Mouse (Mus musculus) monocyte, adult 5-6 weeks (primary cell): ENCODE results near the gene Tmem59l. TPM values are rescaled to one million over a fixed set of nuclear protein-coding genes. Genes with fewer than 3 reads are reported as not detected.

ENCODE experiments used
- ATAC-seq: fragments of 153-309, 156-312 bp; replicated peaks from 2 replicates; pipeline ENCODE4 v1.8.0; 2017; ENCODE audit warnings: mild to moderate bottlenecking; ENCODE audit not compliant: low TSS enrichment, insufficient number of reproducible peaks, severe bottlenecking, poor library complexity, low FRiP score
- total RNA-seq: library from RNA; stranded (forward); fragments of 200-1000, 200-491, 200-594 nt; gene quantifications from 3 replicates; pipeline ENCODE4 v1.2.3, GENCODE M21; 2017

Tmem59l gene
- total RNA-seq, 1 experiment from 2014 or later, result not detected

DNA sequence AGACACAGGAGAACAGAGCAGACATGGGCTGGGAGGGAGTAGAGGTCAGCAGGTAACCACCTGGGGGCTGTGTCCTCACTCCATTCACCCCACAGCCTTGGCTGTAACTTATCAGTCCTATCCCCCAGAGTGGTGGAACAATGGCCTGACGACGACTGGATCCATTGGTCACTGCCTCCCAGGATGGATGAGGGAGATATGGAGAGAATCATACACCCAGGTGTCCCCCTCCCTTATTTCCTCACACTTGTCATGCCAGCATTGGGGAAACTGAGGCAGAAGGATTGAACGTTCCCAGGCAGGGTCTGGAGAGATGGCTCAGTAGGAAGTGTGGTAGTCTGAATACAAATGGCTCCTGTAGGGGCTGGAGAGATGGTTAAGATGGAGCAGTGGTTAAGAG lies 45.6 kb downstream of the Tmem59l start:
- no peak for ATAC-seq

DNA sequence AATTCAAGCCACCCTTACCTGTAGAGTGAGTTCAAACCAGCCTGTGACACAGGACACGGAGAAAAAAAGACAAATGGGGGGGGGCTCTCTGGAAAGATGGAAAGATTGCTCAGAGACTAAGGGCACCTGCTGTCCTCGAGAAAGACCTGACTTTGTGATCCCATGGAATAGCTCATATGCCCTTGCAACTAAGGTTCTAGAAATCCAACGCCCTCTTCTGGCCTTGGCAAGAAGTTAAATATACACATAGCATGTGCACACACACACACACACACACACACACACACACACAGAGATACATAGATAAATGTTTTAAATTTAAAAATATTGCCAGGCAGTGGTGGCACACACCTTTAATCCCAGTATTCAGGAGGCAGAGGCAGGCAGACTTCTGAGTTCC lies 46.9 kb downstream of the Tmem59l start:
- ATAC-seq, result no peak

DNA sequence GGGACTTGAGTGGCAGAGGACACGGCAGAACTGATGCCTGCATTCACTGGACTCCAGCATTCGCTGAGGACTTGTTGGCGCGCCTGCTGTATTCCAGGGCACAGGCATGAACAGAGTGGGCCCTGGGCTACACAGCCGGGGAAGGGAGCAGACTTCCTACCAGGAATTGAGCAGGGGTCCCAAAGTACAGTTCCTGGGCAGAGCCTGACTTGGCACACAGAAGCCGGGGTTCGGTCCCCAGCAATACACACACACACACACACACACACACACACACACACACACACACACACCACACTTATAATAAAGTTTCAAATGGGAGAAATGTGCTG lies 47.3 kb downstream of the Tmem59l start:
- no peak; the same call in 1 of the 2 replicates for ATAC-seq

- peak; percentile 88 for ATAC-seq
Observed at GRCm38 (mm10) chr8:70439055-70439847, 47.9 kb downstream of the Tmem59l start, which contains the start of gene Crtc1. TSS of gene Crtc1 (minus strand) at chr8:70439579.

GRCm38 (mm10) chr8:70438423-70438822 lies 48.7 kb downstream of the Tmem59l start:
- ATAC-seq, result no peak

GRCm38 (mm10) chr8:70435156-70435555 lies 52.0 kb downstream of the Tmem59l start:
- ATAC-seq, result no peak

Other genes starting within 250 kb of the Tmem59l start
- 2.0 to 3.7 TPM (median 3.4 TPM) in 3 replicates for gene Homer3, start 204.5 kb downstream of the Tmem59l start, total RNA-seq
- 74.6 to 94.0 TPM (median 75.3 TPM) in 3 replicates for gene Ddx49, start 184.9 kb downstream of the Tmem59l start, total RNA-seq
- gene Cope, start 184.8 kb downstream of the Tmem59l start, total RNA-seq, result 79.7 to 131 TPM (median 108 TPM) in 3 replicates
- gene Cers1, start 171.6 kb downstream of the Tmem59l start, total RNA-seq, result not detected in 3 replicates
- not detected in 3 replicates for gene Gdf1, start 157.5 kb downstream of the Tmem59l start, total RNA-seq
- 21.5 to 44.5 TPM (median 27.6 TPM) in 3 replicates for gene Upf1, start 134.1 kb downstream of the Tmem59l start, total RNA-seq
- 0.11 to 4.1 TPM (median 0.19 TPM) in 3 replicates for gene Comp, start 113.8 kb downstream of the Tmem59l start, total RNA-seq
- gene Crtc1, start 47.8 kb downstream of the Tmem59l start, total RNA-seq, result 1.8 to 7.0 TPM (median 6.5 TPM) in 3 replicates
- 3.3 to 8.3 TPM (median 3.4 TPM) in 3 replicates for gene Klhl26, start 10.4 kb downstream of the Tmem59l start, total RNA-seq
- not detected in 3 replicates for gene Crlf1, start 5.8 kb upstream of the Tmem59l start, total RNA-seq
- gene Rex1bd, start 19.4 kb upstream of the Tmem59l start, total RNA-seq, result 16.6 to 32.7 TPM (median 26.1 TPM) in 3 replicates
- 1,178 to 1,886 TPM (median 1,315 TPM) in 3 replicates for gene Uba52, start 23.4 kb upstream of the Tmem59l start, total RNA-seq
- 147 to 174 TPM (median 173 TPM) in 3 replicates for gene Fkbp8, start 40.4 kb upstream of the Tmem59l start, total RNA-seq
- 63.0 to 84.2 TPM (median 67.0 TPM) in 3 replicates for gene Kxd1, start 40.6 kb upstream of the Tmem59l start, total RNA-seq
- gene Ell, start 52.1 kb upstream of the Tmem59l start, total RNA-seq, result 13.9 to 16.9 TPM (median 15.1 TPM) in 3 replicates
- 9.3 to 16.3 TPM (median 15.3 TPM) in 3 replicates for gene Isyna1, start 107.0 kb upstream of the Tmem59l start, total RNA-seq
- gene Ssbp4, start 121.5 kb upstream of the Tmem59l start, total RNA-seq, result 83.1 to 151 TPM (median 94.1 TPM) in 3 replicates
- 28.5 to 42.6 TPM (median 42.2 TPM) in 3 replicates for gene Lrrc25, start 128.8 kb upstream of the Tmem59l start, total RNA-seq
- 0.19 to 3.8 TPM in 2 of 3 replicates, not detected in the other for gene Gdf15, start 145.1 kb upstream of the Tmem59l start, total RNA-seq
- 2.3 to 4.9 TPM (median 3.3 TPM) in 3 replicates for gene Pgpep1, start 173.0 kb upstream of the Tmem59l start, total RNA-seq
- 69.1 to 93.3 TPM (median 80.9 TPM) in 3 replicates for gene Lsm4, start 185.9 kb upstream of the Tmem59l start, total RNA-seq
- 131 to 182 TPM (median 168 TPM) in 3 replicates for gene Jund, start 211.6 kb upstream of the Tmem59l start, total RNA-seq
- gene Iqcn, start 216.1 kb upstream of the Tmem59l start, total RNA-seq, result 0.67 to 0.78 TPM in 2 of 3 replicates, not detected in the other
- gene Gm3336, start 231.2 kb upstream of the Tmem59l start, total RNA-seq, result not detected in 3 replicates
- gene Pde4c, start 236.4 kb upstream of the Tmem59l start, total RNA-seq, result 0.10 to 0.19 TPM in 2 of 3 replicates, not detected in the other